Mouse (Mus musculus) C2C12 (cell line): ENCODE results near the gene Bri3bp.

Experiments
- CEBPB ChIP-seq: IDR thresholded peaks from one replicate; pipeline ENCODE4 v1.6.1; 2011; ENCODE audit warnings: low read depth, mild to moderate bottlenecking, control low read depth, moderate library complexity
- CTCF ChIP-seq: IDR thresholded peaks from one replicate; pipeline ENCODE4 v1.5.1; 2011; ENCODE audit not compliant: control insufficient read depth, insufficient read depth, insufficient read length
- FOSL1 ChIP-seq: IDR thresholded peaks from one replicate; pipeline ENCODE4 v1.8.0; 2011; ENCODE audit warnings: mild to moderate bottlenecking, low read length; ENCODE audit not compliant: poor library complexity, insufficient read depth, severe bottlenecking
- MYOD1 ChIP-seq: IDR thresholded peaks from one replicate; pipeline ENCODE4 v1.6.1; 2011; ENCODE audit warnings: low read depth; ENCODE audit not compliant: control insufficient read depth, insufficient read length
- MYOG ChIP-seq: IDR thresholded peaks from one replicate; pipeline ENCODE4 v1.6.1; 2011; ENCODE audit not compliant: control insufficient read depth, insufficient read length; ENCODE audit errors: extremely low read depth
- USF1 ChIP-seq: IDR thresholded peaks from one replicate; pipeline ENCODE4 v1.6.1; 2011; ENCODE audit warnings: low read depth, mild to moderate bottlenecking, control low read depth, moderate library complexity

DNA sequence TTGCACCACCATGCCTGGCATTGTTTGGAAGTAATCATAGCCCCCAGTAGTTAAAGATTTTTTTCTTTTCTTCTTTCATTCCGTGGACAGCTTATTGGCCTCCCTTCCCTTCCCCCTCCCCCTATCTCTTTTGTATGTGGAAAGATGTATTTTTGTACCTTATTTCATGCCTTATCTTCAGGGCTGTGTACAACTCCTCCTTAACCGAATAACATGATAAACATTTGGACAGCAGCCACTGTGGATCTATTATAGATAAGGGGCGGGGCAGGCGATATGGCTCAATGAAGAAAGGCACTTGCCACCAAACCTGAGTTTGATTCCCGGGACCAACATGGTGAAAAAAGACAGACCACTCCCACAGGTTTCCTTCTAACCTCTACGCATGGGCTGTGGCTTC is 16.2 kb downstream of the Bri3bp start:
- TF ChIP-seq CEBPB (no peak), CTCF (no peak), MYOD1 (no peak), USF1 (no peak), MYOG (no peak), FOSL1 (no peak)
